Mouse (Mus musculus) gastrocnemius, adult 18-20 months (tissue): Measurements from ENCODE around the gene Slc39a2. TPM values are rescaled to one million over a fixed set of nuclear protein-coding genes. Genes with fewer than 3 reads are reported as not detected.
"Not testable (repeated sequence)": the region's sequence is repeated elsewhere in the genome, so short reads cannot be mapped to it uniquely, and the experiment has no call there.

Source experiments
- DNase-seq: peaks from one replicate; pipeline ENCODE4 v3.0.0; 2021; ENCODE audit warnings: low spot score
- long read RNA-seq, 2 experiments: library from polyadenylated mRNA; stranded (forward); transcript quantifications; one replicate each; pipeline ENCODE4 v2.0.0; 2021
- total RNA-seq, 2 experiments: library from RNA; stranded (reverse); gene quantifications; 2 replicates each; pipeline ENCODE4 v1.2.3; 2021

Gene Slc39a2
- total RNA-seq, result under 1 TPM; 0.33 to 0.57 TPM
- long read RNA-seq, experiment 1, result 0 reads
- long read RNA-seq, experiment 2, partial matches to known transcripts, result 1 of 1 reads
- long read RNA-seq, experiment 2, other reads (novel, unspliced or antisense), result 0 of 1 reads

GRCm38 (mm10) chr14:51892191-51892939 is at the start of gene Slc39a2:
Gene Slc39a2 (plus strand): TSS chr14:51892889.
- no peak for DNase-seq

GRCm38 (mm10) chr14:51843882-51844281 is 48.8 kb upstream of the Slc39a2 start:
- DNase-seq, result no peak

GRCm38 (mm10) chr14:51846566-51846965 is 46.1 kb upstream of the Slc39a2 start:
- no peak for DNase-seq

GRCm38 (mm10) chr14:51851006-51851405 is 41.7 kb upstream of the Slc39a2 start:
- DNase-seq, result not testable (repeated sequence)

- no peak for DNase-seq
Observed at GRCm38 (mm10) chr14:51853399-51853798, 39.3 kb upstream of the Slc39a2 start, which contains the start of gene Ear6. Gene Ear6 (plus strand): TSS chr14:51853699.

GRCm38 (mm10) chr14:51855280-51855679 is 37.4 kb upstream of the Slc39a2 start:
- not testable (repeated sequence) for DNase-seq

GRCm38 (mm10) chr14:51863603-51864002 is 29.1 kb upstream of the Slc39a2 start:
- not testable (repeated sequence) for DNase-seq

- DNase-seq, result no peak
Observed at GRCm38 (mm10) chr14:51870756-51871155, 21.9 kb upstream of the Slc39a2 start.

GRCm38 (mm10) chr14:51871741-51872140 is 20.9 kb upstream of the Slc39a2 start:
- no peak for DNase-seq

- DNase-seq, result no peak
Observed at GRCm38 (mm10) chr14:51877517-51877916, 15.2 kb upstream of the Slc39a2 start.

GRCm38 (mm10) chr14:51883527-51884030 is 9.1 kb upstream of the Slc39a2 start:
- peak; percentile 66 for DNase-seq

- DNase-seq, result no peak
Observed at GRCm38 (mm10) chr14:51884031-51884544, 8.6 kb upstream of the Slc39a2 start.

GRCm38 (mm10) chr14:51884598-51885331 is 7.9 kb upstream of the Slc39a2 start, which contains the start of gene Mettl17:
Gene Mettl17 (plus strand): TSS chr14:51884842.
- peak; percentile 97 for DNase-seq

- no peak for DNase-seq
Observed at GRCm38 (mm10) chr14:51886051-51886450, 6.6 kb upstream of the Slc39a2 start.

GRCm38 (mm10) chr14:51889833-51890232 is 2.9 kb upstream of the Slc39a2 start:
- DNase-seq, result no peak

- no peak for DNase-seq
Observed at GRCm38 (mm10) chr14:51893094-51893794, 555 bp downstream of the Slc39a2 start.

GRCm38 (mm10) chr14:51893809-51894208 is 1.1 kb downstream of the Slc39a2 start:
- no peak for DNase-seq

- no peak for DNase-seq
Observed at GRCm38 (mm10) chr14:51895071-51895470, 2.4 kb downstream of the Slc39a2 start.

GRCm38 (mm10) chr14:51896019-51896418 is 3.3 kb downstream of the Slc39a2 start:
- no peak for DNase-seq

- no peak for DNase-seq
Observed at GRCm38 (mm10) chr14:51896539-51897170, 4.0 kb downstream of the Slc39a2 start.

- DNase-seq, result no peak
Observed at GRCm38 (mm10) chr14:51899351-51899750, 6.7 kb downstream of the Slc39a2 start.
